Mouse (Mus musculus) limb, embryonic 11.5 days (tissue): ENCODE results near the gene Ift52. TPM values are rescaled to one million over a fixed set of nuclear protein-coding genes. Genes with fewer than 3 reads are reported as not detected.

Experiments used
- ATAC-seq: fragments of 200-750 bp; cut with Nextera tagmentation; 2 replicates; pipeline ENCODE4 v1.8.0; 2017; ENCODE audit warnings: low read depth; ENCODE audit not compliant: insufficient number of reproducible peaks, low FRiP score, low TSS enrichment
- DNase-seq: peaks from one replicate; pipeline ENCODE4 v3.0.0-alpha.2; 2015; ENCODE audit warnings: low spot score
- H3K27ac ChIP-seq: fragments of 300-500 bp; sonication (generic); replicated peaks from 2 replicates; pipeline ENCODE4 v1.5.1; 2014; ENCODE audit warnings: low read depth, mild to moderate bottlenecking, low read length
- H3K27me3 ChIP-seq: fragments of 300-500 bp; sonication (generic); 2 replicates; pipeline ENCODE4 v1.6.1; 2014; ENCODE audit warnings: mild to moderate bottlenecking, low read length, mixed read lengths; ENCODE audit not compliant: control insufficient read depth, insufficient read depth
- H3K36me3 ChIP-seq: fragments of 300-500 bp; sonication (generic); 2 replicates; pipeline ENCODE4 v1.6.1; 2014; ENCODE audit warnings: mild to moderate bottlenecking, low read length, moderate library complexity, mixed read lengths; ENCODE audit not compliant: control insufficient read depth, insufficient read depth
- H3K4me1 ChIP-seq: fragments of 300-500 bp; sonication (generic); 2 replicates; pipeline ENCODE4 v1.6.1; 2014; ENCODE audit warnings: low read length, mixed read lengths; ENCODE audit not compliant: control insufficient read depth, insufficient read depth
- H3K4me2 ChIP-seq: fragments of 300-500 bp; sonication (generic); 2 replicates; pipeline ENCODE4 v1.6.1; 2014; ENCODE audit warnings: low read depth, mild to moderate bottlenecking, moderate library complexity; ENCODE audit not compliant: severe bottlenecking
- H3K4me3 ChIP-seq: fragments of 300-500 bp; sonication (generic); 2 replicates; pipeline ENCODE4 v1.5.1; 2014; ENCODE audit warnings: low read depth, low read length
- H3K9ac ChIP-seq: fragments of 300-500 bp; sonication (generic); 2 replicates; pipeline ENCODE4 v1.6.1; 2014; ENCODE audit warnings: mild to moderate bottlenecking, low read length
- H3K9me3 ChIP-seq: fragments of 300-500 bp; sonication (generic); 2 replicates; pipeline ENCODE4 v1.6.1; 2016; ENCODE audit warnings: low read length; ENCODE audit not compliant: control insufficient read depth
- WGBS: fragments of 180-500 bp; shearing (Covaris S2); extraction: QIAGEN DNeasy Blood & Tissue Kit; methylation state at CpG from one replicate; pipeline ENCODE4 v1.1.7; 2014; 5-methylcytosine and 5-hydroxymethylcytosine counted together
- microRNA-seq: library from miRNA; unstranded; fragments of <30 nt; microRNA quantifications from one replicate; pipeline ENCODE4, GENCODE M21; 2016
- polyA plus RNA-seq: library from polyadenylated mRNA; unstranded; fragments of >200 nt; fragmentation: Nextera tagmentation; extraction: Ambion mirVana; gene quantifications from 2 replicates; pipeline ENCODE4 v1.2.1, GENCODE M21; 2014

Ift52 gene
- polyA plus RNA-seq, 1 experiment from 2014 or later: 55.8 TPM

GRCm38 (mm10) chr2:163085047-163085446 lies 67.9 kb downstream of the Ift52 start:
- DNase-seq: no peak
- no peak for ATAC-seq
- no peaks in the 10 kb centered on the region for H3K9me3 ChIP-seq
- no peak overlapping the region for H3K4me3 ChIP-seq
- no peaks in the 10 kb centered on the region for H3K36me3 ChIP-seq
- no peaks in the 10 kb centered on the region for H3K27me3 ChIP-seq
- H3K4me1 ChIP-seq: no peaks in the 10 kb centered on the region
- no peak overlapping the region for H3K4me2 ChIP-seq
- H3K27ac ChIP-seq: no peak overlapping the region
- H3K9ac ChIP-seq: no peak overlapping the region
- WGBS: 91% methylated on average over 6 of the region's 6 CpGs

GRCm38 (mm10) chr2:163086561-163086960 lies 69.4 kb downstream of the Ift52 start:
- Histone ChIP-seq H3K4me3 (no peak overlapping the region), H3K4me1 (no peaks in the 10 kb centered on the region), H3K27me3 (no peaks in the 10 kb centered on the region), H3K9ac (no peak overlapping the region), H3K9me3 (no peaks in the 10 kb centered on the region), H3K36me3 (no peaks in the 10 kb centered on the region), H3K4me2 (no peak overlapping the region), H3K27ac (no peak overlapping the region)
- no peak for ATAC-seq
- 79% methylated on average over 8 of the region's 8 CpGs for WGBS
- DNase-seq: no peak

GRCm38 (mm10) chr2:163087728-163088127 lies 70.6 kb downstream of the Ift52 start, which contains the start of gene Gtsf1l:
TSS of gene Gtsf1l (minus strand) at chr2:163087855.
- Histone ChIP-seq H3K27ac (no peak within 1 kb of the TSS), H3K4me3 (no peak within 1 kb of the TSS), H3K4me2 (no peak within 1 kb of the TSS), H3K4me1 (no peaks in the 10 kb centered on the region), H3K27me3 (no peaks in the 10 kb centered on the region), H3K9ac (no peak within 1 kb of the TSS), H3K9me3 (no peaks in the 10 kb centered on the region), H3K36me3 (no peaks in the 10 kb centered on the region)
- 87% methylated on average over 9 of the region's 9 CpGs for WGBS
- DNase-seq (no peak), ATAC-seq (no peak)

GRCm38 (mm10) chr2:163089475-163090123 lies 72.4 kb downstream of the Ift52 start:
- WGBS: 77% methylated on average over 5 of the region's 5 CpGs
- no peak overlapping the region for H3K4me2 ChIP-seq
- no peaks in the 10 kb centered on the region for H3K4me1 ChIP-seq
- no peak for ATAC-seq
- H3K9ac ChIP-seq: no peak overlapping the region
- DNase-seq: no peak
- H3K9me3 ChIP-seq: no peaks in the 10 kb centered on the region
- no peak overlapping the region for H3K27ac ChIP-seq
- H3K36me3 ChIP-seq: no peaks in the 10 kb centered on the region
- no peak overlapping the region for H3K4me3 ChIP-seq
- no peaks in the 10 kb centered on the region for H3K27me3 ChIP-seq

- Histone ChIP-seq H3K27ac (no peak overlapping the region), H3K4me2 (no peak overlapping the region), H3K9ac (no peak overlapping the region), H3K27me3 (no peaks in the 10 kb centered on the region), H3K4me3 (no peak overlapping the region), H3K4me1 (no peaks in the 10 kb centered on the region; the same call in 1 of the 2 replicates), H3K36me3 (no peaks in the 10 kb centered on the region), H3K9me3 (no peaks in the 10 kb centered on the region)
- ATAC-seq (no peak), DNase-seq (no peak)
- WGBS: 95% methylated on average over 10 of the region's 10 CpGs
Observed at GRCm38 (mm10) chr2:163094909-163095308, 77.8 kb downstream of the Ift52 start.

Small RNA genes within 50 kb of the gene (microRNA-seq; reads per million reads assigned to microRNA genes)
- gene Gm22174: not detected
- gene Mir7003: not detected

Other genes starting within 250 kb of the Ift52 start
- gene Srsf6, start 85.8 kb upstream of the Ift52 start, polyA plus RNA-seq: 322 and 333 TPM in 2 replicates
- gene L3mbtl1, start 73.9 kb upstream of the Ift52 start, polyA plus RNA-seq: 0.04 and 0.17 TPM in 2 replicates
- not detected in 2 replicates for gene Sgk2, start 30.0 kb upstream of the Ift52 start, polyA plus RNA-seq
- 32.7 and 36.0 TPM in 2 replicates for gene Mybl2, start 37.3 kb downstream of the Ift52 start, polyA plus RNA-seq
- not detected in 2 replicates for gene Gtsf1l, start 70.5 kb downstream of the Ift52 start, polyA plus RNA-seq
- gene Tox2, start 185.8 kb downstream of the Ift52 start, polyA plus RNA-seq: 2.1 TPM in 2 replicates